In the genomic region with DNA sequence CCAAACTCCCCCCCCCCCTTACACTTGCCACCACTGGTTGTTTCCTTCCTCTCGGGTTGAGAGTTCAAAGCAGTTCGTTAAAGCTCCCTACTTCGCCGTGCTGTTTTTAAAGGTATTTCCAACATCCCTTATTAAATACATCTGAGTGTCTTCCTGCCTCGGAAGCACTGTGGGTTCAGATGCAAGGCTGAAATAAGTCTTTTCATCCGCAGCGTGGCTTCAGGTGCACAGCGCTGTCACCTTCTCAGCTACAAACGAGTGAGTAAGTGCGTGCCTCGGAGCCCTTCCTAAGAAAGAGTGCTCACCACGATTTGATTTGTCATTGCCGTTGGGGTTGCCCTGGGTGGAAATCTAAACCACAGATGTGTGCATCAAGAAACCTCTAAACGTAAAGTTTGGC, we compare ENCODE assay signal across 8 mouse cellular contexts. TPM values are rescaled to one million over a fixed set of nuclear protein-coding genes. Genes with fewer than 3 reads are reported as not detected.
A peak's percentile ranks its signal among the peaks of the same experiment; 100 is the strongest.
DNase-seq lines count a peak whose midpoint lies in the region; ATAC-seq and TF ChIP-seq lines count a peak whose summit lies in the region.

A gene (minus strand): TSS at position 266 of the 400 bp plus-strand sequence.

- peak within 1 kb of the TSS; percentile 41 for H3K27ac ChIP-seq in ES-Bruce4 (ENCODE audit: insufficient read depth, low read length)
- H3K27ac ChIP-seq in embryonic facial prominence, embryonic 11.5 days (replicated peaks; ENCODE audit: low read depth, low read length), result peak within 1 kb of the TSS; percentile 92
- peak within 1 kb of the TSS; percentile 92 for H3K27ac ChIP-seq in heart, embryonic 12.5 days (ENCODE audit: poor library complexity, severe bottlenecking)
- H3K27ac ChIP-seq in midbrain, embryonic 12.5 days (replicated peaks), result peak within 1 kb of the TSS; percentile 94

- H3K4me1 ChIP-seq in ES-Bruce4 (ENCODE audit: control insufficient read depth, insufficient read depth, low read length), result no peaks in the 10 kb centered on the region
- H3K4me1 ChIP-seq in embryonic facial prominence, embryonic 11.5 days (ENCODE audit: control insufficient read depth, insufficient read depth, low read length), result peaks cover 2% of the 10 kb centered on the region; the same call in 1 of the 2 replicates
- H3K4me1 ChIP-seq in heart, embryonic 12.5 days (replicated peaks), result peaks cover 20% of the 10 kb centered on the region
- H3K4me1 ChIP-seq in midbrain, embryonic 12.5 days, result peaks cover 33% of the 10 kb centered on the region

- no peak for TF ChIP-seq EP300 in ES-Bruce4 (IDR thresholded peaks at IDR 0.05; ENCODE audit: insufficient read depth, low read depth, low read length)

- peak; percentile 33 for DNase-seq in embryo, embryonic 10 days (ENCODE audit: low spot score)
- no peak for DNase-seq in embryo, embryonic 10.5 days (ENCODE audit: low spot score)
- DNase-seq in embryonic facial prominence, embryonic 11.5 days (ENCODE audit: low spot score), result peak; percentile 49
- DNase-seq in left cerebral cortex, postnatal 10 days (ENCODE audit: extremely low spot score in 1 of 2, low spot score in 2 of 2), result no peak
- DNase-seq in thymus, postnatal 36 days, result peak; percentile 62 to 66

- TF ChIP-seq CTCF in ES-Bruce4 (IDR thresholded peaks at IDR 0.05; ENCODE audit: low read depth, low read length), result no peak

- peak within 1 kb of the TSS; percentile 88 for H3K9ac ChIP-seq in ES-Bruce4 (ENCODE audit: low read depth, poor library complexity, severe bottlenecking)
- H3K9ac ChIP-seq in embryonic facial prominence, embryonic 11.5 days (replicated peaks; ENCODE audit: low read length), result peak within 1 kb of the TSS; percentile 92
- peak within 1 kb of the TSS; percentile 91 for H3K9ac ChIP-seq in heart, embryonic 12.5 days
- peak within 1 kb of the TSS; percentile 96 for H3K9ac ChIP-seq in midbrain, embryonic 12.5 days (replicated peaks)

- H3K36me3 ChIP-seq in ES-Bruce4 (ENCODE audit: control insufficient read depth, insufficient read depth, low read length, poor library complexity, severe bottlenecking), result no peaks in the 10 kb centered on the region
- H3K36me3 ChIP-seq in embryonic facial prominence, embryonic 11.5 days (replicated peaks; ENCODE audit: control insufficient read depth, insufficient read depth, low read depth, low read length), result no peaks in the 10 kb centered on the region
- H3K36me3 ChIP-seq in heart, embryonic 12.5 days, result 0 out of 2 replicates have a peak, but pooled peaks cover 2% of the 10 kb centered on the region
- H3K36me3 ChIP-seq in midbrain, embryonic 12.5 days, result no peaks in the 10 kb centered on the region; the same call in 1 of the 2 replicates

- peak within 1 kb of the TSS; percentile 97 for H3K4me3 ChIP-seq in ES-Bruce4 (ENCODE audit: low read depth, low read length)
- H3K4me3 ChIP-seq in embryonic facial prominence, embryonic 11.5 days (ENCODE audit: low read depth, low read length), result peak within 1 kb of the TSS; percentile 87
- H3K4me3 ChIP-seq in heart, embryonic 12.5 days, result peak within 1 kb of the TSS; percentile 77
- H3K4me3 ChIP-seq in midbrain, embryonic 12.5 days, result peak within 1 kb of the TSS; percentile 95

- no peaks in the 10 kb centered on the region for H3K27me3 ChIP-seq in ES-Bruce4 (ENCODE audit: control insufficient read depth, insufficient read depth, low read length, poor library complexity, severe bottlenecking)
- H3K27me3 ChIP-seq in embryonic facial prominence, embryonic 11.5 days (ENCODE audit: control insufficient read depth, insufficient read depth, low read length), result no peaks in the 10 kb centered on the region
- 0 out of 2 replicates have a peak, but pooled peaks cover 11% of the 10 kb centered on the region for H3K27me3 ChIP-seq in heart, embryonic 12.5 days (replicated peaks)
- peaks cover 4% of the 10 kb centered on the region; the same call in 1 of the 2 replicates for H3K27me3 ChIP-seq in midbrain, embryonic 12.5 days

- H3K4me2 ChIP-seq in embryonic facial prominence, embryonic 11.5 days (ENCODE audit: low read depth, low read length), result peak within 1 kb of the TSS; percentile 81
- H3K4me2 ChIP-seq in heart, embryonic 12.5 days, result peak within 1 kb of the TSS; percentile 82
- peak within 1 kb of the TSS; percentile 78 for H3K4me2 ChIP-seq in midbrain, embryonic 12.5 days (replicated peaks)

- under 1% methylated on average over 14 of the region's 14 CpGs for WGBS in embryonic facial prominence, embryonic 11.5 days
- WGBS in heart, embryonic 12.5 days, result under 1% methylated on average over 14 of the region's 14 CpGs
- under 1% methylated on average over 14 of the region's 14 CpGs for WGBS in midbrain, embryonic 12.5 days

- no peak for TF ChIP-seq POLR2A in ES-Bruce4 (IDR thresholded peaks at IDR 0.05; ENCODE audit: insufficient read depth, low read length)

- no peaks in the 10 kb centered on the region for H3K9me3 ChIP-seq in ES-Bruce4 (replicated peaks; ENCODE audit: control insufficient read depth, insufficient read depth, low read length, poor library complexity, severe bottlenecking)
- H3K9me3 ChIP-seq in embryonic facial prominence, embryonic 11.5 days (replicated peaks; ENCODE audit: control insufficient read depth, low read length), result no peaks in the 10 kb centered on the region
- H3K9me3 ChIP-seq in heart, embryonic 12.5 days (replicated peaks), result no peaks in the 10 kb centered on the region
- H3K9me3 ChIP-seq in midbrain, embryonic 12.5 days, result no peaks in the 10 kb centered on the region

- no peak for ATAC-seq in embryonic facial prominence, embryonic 11.5 days (replicated peaks; ENCODE audit: insufficient number of reproducible peaks, low FRiP score, low TSS enrichment, low read depth)
- no peak for ATAC-seq in heart, embryonic 12.5 days (ENCODE audit: insufficient number of reproducible peaks, low FRiP score)
- ATAC-seq in midbrain, embryonic 12.5 days (ENCODE audit: low FRiP score, low read depth), result no peak; the same call in 1 of the 2 replicates

- intact Hi-C loops in left cerebral cortex, postnatal 10 days (cut with DNase I), result no loop called here

RNA-seq across cellular contexts. Expression of the gene that starts here (rescaled TPM):
- 335 and 343 TPM in 2 replicates for polyA plus RNA-seq in ES-Bruce4 (2011; ENCODE audit: insufficient read depth, insufficient read length, low read depth, missing spikeins)
- polyA plus RNA-seq in embryonic facial prominence, embryonic 11.5 days (2014; fragmentation: Nextera tagmentation; extraction: Ambion mirVana), result 166 and 181 TPM in 2 replicates
- polyA plus RNA-seq in heart, embryonic 12.5 days (2016; fragmentation: Nextera tagmentation; extraction: Ambion mirVana), result 100 and 105 TPM in 2 replicates
- 10 to 100 TPM; 12.1 to 14.0 TPM for total RNA-seq in left cerebral cortex, postnatal 10 days (2021)
- polyA plus RNA-seq in midbrain, embryonic 12.5 days (2016; fragmentation: Nextera tagmentation; extraction: Ambion mirVana), result 146 and 147 TPM in 2 replicates

Comparison
In these comparisons a context has a peak if more than half of its experiments do, and no peak if none do; other contexts are left out.
1. DNase-seq: peak in embryo, embryonic 10 days (single experiment), embryonic facial prominence, embryonic 11.5 days (single experiment) and thymus, postnatal 36 days (2 of 2); none in embryo, embryonic 10.5 days (single experiment) and left cerebral cortex, postnatal 10 days (0 of 2).
2. H3K27ac ChIP-seq: peak in every context shown above with its lines; median percentile 94 in midbrain, embryonic 12.5 days; 92 in embryonic facial prominence, embryonic 11.5 days; 92 in heart, embryonic 12.5 days; 41 in ES-Bruce4.
3. Peak in every context shown above with its lines, with median percentiles within 50 percentile points of each other: H3K4me3 ChIP-seq, H3K9ac ChIP-seq and H3K4me2 ChIP-seq.